Mouse (Mus musculus) heart, embryonic 14.5 days (tissue): ENCODE data around the gene Acta2. TPM values are rescaled to one million over a fixed set of nuclear protein-coding genes. Genes with fewer than 3 reads are reported as not detected.

Source experiments
- ATAC-seq: fragments of 200-750 bp; cut with Nextera tagmentation; 2 replicates; pipeline ENCODE4 v1.8.0; 2017; ENCODE audit warnings: low read depth, moderate TSS enrichment; ENCODE audit not compliant: insufficient number of reproducible peaks, insufficient read depth, low FRiP score
- H3K27ac ChIP-seq, 2 experiments: fragments of 200-500 bp in 1 of 2; fragments of 300-500 bp in 1 of 2; sonication (generic) in 1 of 2; replicated peaks in 1 of 2; 2 replicates each; pipeline ENCODE4 v1.5.1; 2012 to 2014; ENCODE audit warnings: low read depth in 2 of 2, low read length in 2 of 2, control low read depth in 1 of 2, mild to moderate bottlenecking in 1 of 2, mixed read lengths in 1 of 2; ENCODE audit not compliant: control insufficient read depth in 1 of 2, insufficient read depth in 1 of 2
- H3K27me3 ChIP-seq: fragments of 300-500 bp; sonication (generic); 2 replicates; pipeline ENCODE4 v1.6.1; 2014; ENCODE audit warnings: mild to moderate bottlenecking, low read length, control low read depth; ENCODE audit not compliant: control insufficient read depth, insufficient read depth
- H3K36me3 ChIP-seq: fragments of 300-500 bp; sonication (generic); 2 replicates; pipeline ENCODE4 v1.6.1; 2014; ENCODE audit warnings: mild to moderate bottlenecking, control low read depth, low read length, mixed read lengths; ENCODE audit not compliant: control insufficient read depth, insufficient read depth
- H3K4me1 ChIP-seq, 2 experiments: fragments of 200-500 bp in 1 of 2; fragments of 300-500 bp in 1 of 2; sonication (generic) in 1 of 2; 2 replicates each; pipeline ENCODE4 v1.6.1; 2012 to 2014; ENCODE audit warnings: low read length in 2 of 2, control low read depth in 1 of 2, mixed read lengths in 1 of 2; ENCODE audit not compliant: control insufficient read depth in 2 of 2, insufficient read depth in 2 of 2
- H3K4me2 ChIP-seq: fragments of 300-500 bp; sonication (generic); 2 replicates; pipeline ENCODE4 v1.6.1; 2014; ENCODE audit warnings: mild to moderate bottlenecking, low read length
- H3K4me3 ChIP-seq, 2 experiments: fragments of 200-500 bp in 1 of 2; fragments of 300-500 bp in 1 of 2; sonication (generic) in 1 of 2; 2 replicates each; pipeline ENCODE4 v1.5.1; 2012 to 2014; ENCODE audit warnings: low read length in 2 of 2, mild to moderate bottlenecking in 2 of 2, control low read depth in 1 of 2, low read depth in 1 of 2, moderate library complexity in 1 of 2; ENCODE audit not compliant: control insufficient read depth in 1 of 2, insufficient read depth in 1 of 2
- H3K9ac ChIP-seq: fragments of 300-500 bp; sonication (generic); 2 replicates; pipeline ENCODE4 v1.6.1; 2014; ENCODE audit warnings: mild to moderate bottlenecking, low read length
- H3K9me3 ChIP-seq: fragments of 300-500 bp; sonication (generic); 2 replicates; pipeline ENCODE4 v1.6.1; 2016; ENCODE audit warnings: low read length, control low read depth; ENCODE audit not compliant: control insufficient read depth
- WGBS: fragments of 180-500 bp; shearing (Covaris S2); extraction: QIAGEN DNeasy Blood & Tissue Kit; methylation state at CpG from one replicate; pipeline ENCODE4 v1.1.7; 2014; 5-methylcytosine and 5-hydroxymethylcytosine counted together
- polyA plus RNA-seq: library from polyadenylated mRNA; unstranded; fragments of >200 nt; fragmentation: Nextera tagmentation; extraction: Ambion mirVana; gene quantifications from 2 replicates; pipeline ENCODE4 v1.2.1, GENCODE M21; 2014

Gene Acta2
- polyA plus RNA-seq, 1 experiment from 2014 or later: 1,199 TPM

DNA sequence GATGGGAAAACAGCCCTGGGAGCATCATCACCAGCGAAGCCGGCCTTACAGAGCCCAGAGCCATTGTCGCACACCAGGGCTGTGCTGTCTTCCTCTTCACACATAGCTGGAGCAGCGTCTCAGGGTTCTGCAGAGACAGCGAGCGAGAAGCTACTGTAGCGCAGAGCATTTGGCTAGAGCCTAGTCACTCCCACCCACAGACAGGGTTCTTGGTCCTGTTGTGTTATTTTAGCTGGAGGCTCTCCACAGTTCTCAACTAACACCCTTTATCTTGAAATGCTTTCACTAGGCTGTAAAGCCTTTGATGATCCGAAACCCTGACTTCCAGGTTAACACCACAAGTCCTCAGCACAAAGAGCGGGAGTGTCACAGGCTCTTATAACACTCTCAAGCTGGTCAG lies 2.9 kb downstream of the Acta2 start:
- ATAC-seq: no peak
- Histone ChIP-seq H3K27me3 (no peaks in the 10 kb centered on the region), H3K4me1 (peaks cover 4 to 14% of the 10 kb centered on the region in 2 experiments; a peak in 3 of 4 replicates), H3K4me2 (peak overlapping the region; percentile 70), H3K27ac (no peak overlapping the region), H3K36me3 (peaks cover 35% of the 10 kb centered on the region), H3K4me3 (peak overlapping the region in 1 of 2 experiments; percentile 50; a peak in 2 of 4 replicates), H3K9me3 (no peaks in the 10 kb centered on the region), H3K9ac (peak overlapping the region; percentile 75; the same call in 1 of the 2 replicates)
- 24% methylated on average over 9 of the region's 9 CpGs for WGBS

DNA sequence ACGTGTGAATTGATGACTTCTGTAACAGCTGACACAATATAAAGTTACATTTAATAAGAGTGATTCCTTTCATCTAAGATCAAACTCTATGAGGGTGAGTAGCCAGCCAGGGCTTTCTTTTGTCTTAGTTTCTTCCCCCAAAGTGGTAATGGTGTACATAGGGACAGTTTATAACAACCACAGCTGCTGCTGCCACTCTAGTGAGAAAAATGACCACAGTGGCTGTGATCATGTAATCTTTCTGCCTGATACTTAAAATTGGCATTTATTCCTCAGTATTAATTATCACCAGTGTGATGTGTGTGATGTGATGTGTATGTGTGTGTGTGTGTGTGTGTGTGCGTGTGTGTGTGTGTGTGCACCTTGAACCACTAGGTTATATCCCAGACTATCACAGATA lies 3.5 kb downstream of the Acta2 start:
- 79% methylated on average over 2 of the region's 2 CpGs for WGBS
- no peaks in the 10 kb centered on the region for H3K9me3 ChIP-seq
- H3K4me3 ChIP-seq: peak overlapping the region in 1 of 2 experiments; percentile 7; a peak in 1 of 4 replicates
- H3K27ac ChIP-seq: no peak overlapping the region
- no peak for ATAC-seq
- H3K27me3 ChIP-seq: no peaks in the 10 kb centered on the region
- H3K4me2 ChIP-seq: peak overlapping the region; percentile 70; the same call in 1 of the 2 replicates
- peaks cover 4 to 14% of the 10 kb centered on the region in 2 experiments; a peak in 3 of 4 replicates for H3K4me1 ChIP-seq
- H3K9ac ChIP-seq: no peak overlapping the region
- peaks cover 41% of the 10 kb centered on the region for H3K36me3 ChIP-seq

DNA sequence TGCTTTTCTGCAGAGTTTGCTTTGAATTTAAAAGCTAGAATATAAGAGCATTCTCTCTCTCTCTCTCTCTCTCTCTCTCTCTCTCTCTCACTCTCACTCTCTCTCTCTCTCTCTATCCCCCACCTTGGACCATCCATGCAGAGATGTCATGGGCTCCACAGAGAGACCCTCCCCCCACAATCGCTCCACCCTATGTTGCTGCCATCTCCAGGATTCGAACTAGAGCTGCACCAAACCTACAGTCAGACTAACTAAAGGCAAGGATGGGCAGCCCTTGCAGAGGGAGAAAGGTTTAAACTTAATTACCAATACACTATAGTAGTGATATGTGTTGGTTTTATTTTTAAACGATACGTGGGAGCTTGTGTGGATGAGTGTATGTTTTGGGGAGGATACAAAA lies 4.8 kb downstream of the Acta2 start:
- Histone ChIP-seq H3K4me2 (no peak overlapping the region), H3K9me3 (no peaks in the 10 kb centered on the region), H3K27me3 (no peaks in the 10 kb centered on the region), H3K9ac (no peak overlapping the region), H3K4me1 (peaks cover 4 to 12% of the 10 kb centered on the region in 2 experiments; a peak in 3 of 4 replicates), H3K27ac (no peak overlapping the region), H3K36me3 (peaks cover 53% of the 10 kb centered on the region), H3K4me3 (no peak overlapping the region)
- 83% methylated on average over 4 of the region's 4 CpGs for WGBS
- ATAC-seq: no peak

DNA sequence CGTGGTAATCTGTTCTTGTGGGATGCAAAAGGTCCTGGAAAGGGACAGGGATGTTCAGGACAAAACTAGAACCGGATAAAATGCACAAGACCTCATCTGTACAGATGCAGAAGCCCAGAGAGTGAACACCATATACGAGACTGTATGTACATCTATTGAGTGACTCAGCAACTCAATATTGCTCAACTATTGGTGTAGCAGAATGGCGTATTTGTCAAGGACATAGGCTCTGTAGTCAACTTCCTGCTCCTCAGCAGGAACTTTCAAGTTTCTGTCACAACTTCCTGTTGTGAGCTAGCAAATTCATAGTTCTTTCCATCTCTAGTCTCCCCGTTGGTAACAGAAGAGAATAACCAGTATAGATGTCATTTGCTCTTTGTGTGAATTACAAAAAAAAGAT lies 6.8 kb downstream of the Acta2 start:
- WGBS: 76% methylated on average over 5 of the region's 5 CpGs

DNA sequence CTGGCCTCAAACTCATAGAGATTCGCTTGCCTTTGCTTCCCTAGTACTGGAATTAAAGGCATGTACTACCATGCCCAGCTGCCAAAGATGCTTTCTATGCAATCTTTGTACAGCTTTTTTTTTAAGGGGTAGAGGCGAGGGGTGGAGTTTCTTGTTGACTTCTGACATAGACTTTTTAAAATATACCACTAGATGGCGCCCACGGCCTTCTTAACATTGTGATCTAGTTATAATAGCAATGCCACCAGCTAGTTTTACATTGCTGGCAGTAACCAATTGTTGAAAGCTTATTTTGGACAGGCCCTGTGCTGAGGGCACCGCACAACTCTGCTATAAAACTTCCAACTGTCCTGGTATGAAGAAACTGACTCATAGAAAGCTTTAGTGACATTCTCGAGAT lies 11.3 kb downstream of the Acta2 start:
- Histone ChIP-seq H3K4me2 (no peak overlapping the region), H3K4me3 (no peak overlapping the region), H3K9me3 (no peaks in the 10 kb centered on the region), H3K27ac (no peak overlapping the region), H3K27me3 (no peaks in the 10 kb centered on the region), H3K36me3 (peaks cover 86% of the 10 kb centered on the region), H3K9ac (no peak overlapping the region), H3K4me1 (no peaks in the 10 kb centered on the region)
- WGBS: 23% methylated on average over 6 of the region's 6 CpGs
- no peak for ATAC-seq

More for the DNA sequence above, 6.8 kb downstream of the Acta2 start:
- Histone ChIP-seq H3K27me3 (no peaks in the 10 kb centered on the region), H3K4me1 (peaks cover 2 to 9% of the 10 kb centered on the region in 2 experiments; a peak in 2 of 4 replicates), H3K27ac (no peak overlapping the region), H3K4me2 (no peak overlapping the region), H3K9ac (no peak overlapping the region), H3K36me3 (peaks cover 70% of the 10 kb centered on the region), H3K4me3 (no peak overlapping the region), H3K9me3 (no peaks in the 10 kb centered on the region)
- no peak for ATAC-seq

DNA sequence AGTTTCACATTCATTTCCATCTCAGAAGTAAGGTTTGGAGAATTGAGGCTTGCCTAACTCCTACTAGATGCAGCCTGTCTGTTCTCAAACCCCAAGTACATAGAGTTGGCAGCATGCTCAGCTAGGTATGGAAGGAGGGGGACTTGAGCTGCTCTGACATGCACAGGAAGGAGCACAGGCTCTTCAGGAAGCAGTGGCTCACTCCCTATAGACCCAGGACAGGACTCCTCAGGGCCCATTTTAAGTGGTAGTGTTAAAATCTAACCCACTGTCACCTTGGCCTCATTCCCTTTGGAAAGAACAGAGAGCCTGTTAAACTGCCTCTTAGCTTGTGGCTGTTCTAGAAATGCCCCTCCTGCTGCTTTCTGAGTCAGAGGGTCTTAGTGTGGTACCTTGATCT lies 12.5 kb downstream of the Acta2 start:
- no peak for ATAC-seq
- no peaks in the 10 kb centered on the region for H3K27me3 ChIP-seq
- H3K4me2 ChIP-seq: no peak overlapping the region
- H3K4me1 ChIP-seq: no peaks in the 10 kb centered on the region
- H3K36me3 ChIP-seq: peaks cover 77% of the 10 kb centered on the region
- no peak overlapping the region for H3K27ac ChIP-seq
- no peak overlapping the region for H3K9ac ChIP-seq
- no peak overlapping the region for H3K4me3 ChIP-seq
- no peaks in the 10 kb centered on the region for H3K9me3 ChIP-seq

DNA sequence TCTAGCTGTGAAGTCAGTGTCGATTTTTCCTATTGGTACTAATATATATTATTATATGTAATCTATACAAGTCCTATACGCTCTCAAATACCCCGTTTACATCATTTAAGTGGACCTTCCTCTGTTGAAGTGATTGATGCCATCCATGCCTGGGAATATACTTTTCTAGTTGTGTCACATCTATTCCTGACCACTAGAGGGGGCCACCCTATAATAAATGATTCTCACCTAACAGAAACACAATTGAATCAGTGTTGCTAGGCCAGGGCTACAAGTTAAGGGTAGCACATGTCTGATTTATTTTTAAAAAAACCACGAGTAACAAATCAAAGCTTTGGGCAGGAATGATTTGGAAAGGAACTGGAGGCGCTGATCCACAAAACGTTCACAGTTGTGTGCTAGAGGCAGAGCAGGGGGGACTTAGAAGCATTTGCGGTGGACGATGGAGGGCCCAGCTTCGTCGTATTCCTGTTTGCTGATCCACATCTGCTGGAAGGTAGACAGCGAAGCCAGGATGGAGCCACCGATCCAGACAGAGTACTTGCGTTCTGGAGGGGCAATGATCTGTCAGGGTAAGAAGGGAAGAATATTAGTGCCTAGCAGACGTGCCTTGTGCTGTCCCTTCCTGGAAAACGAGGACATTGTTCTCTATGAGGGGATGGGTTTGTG lies 14.0 kb downstream of the Acta2 start:
- Histone ChIP-seq H3K9me3 (no peaks in the 10 kb centered on the region), H3K4me2 (no peak overlapping the region), H3K27me3 (no peaks in the 10 kb centered on the region), H3K4me3 (no peak overlapping the region), H3K27ac (no peak overlapping the region), H3K4me1 (no peaks in the 10 kb centered on the region), H3K9ac (no peak overlapping the region), H3K36me3 (peaks cover 66% of the 10 kb centered on the region)
- WGBS: 60% methylated on average over 15 of the region's 15 CpGs
- ATAC-seq: no peak
